Mouse (Mus musculus): ENCODE results near the gene Rab21.
"Not testable (repeated sequence)": the region's sequence is repeated elsewhere in the genome, so short reads cannot be mapped to it uniquely, and the experiment has no call there.

Gene Rab21

GRCm38 (mm10) chr10:115328514-115328913, 13.1 kb upstream of the Rab21 start:
- peak; percentile 19 for DNase-seq (ENCODE audit: low read depth, low spot score)

DNA sequence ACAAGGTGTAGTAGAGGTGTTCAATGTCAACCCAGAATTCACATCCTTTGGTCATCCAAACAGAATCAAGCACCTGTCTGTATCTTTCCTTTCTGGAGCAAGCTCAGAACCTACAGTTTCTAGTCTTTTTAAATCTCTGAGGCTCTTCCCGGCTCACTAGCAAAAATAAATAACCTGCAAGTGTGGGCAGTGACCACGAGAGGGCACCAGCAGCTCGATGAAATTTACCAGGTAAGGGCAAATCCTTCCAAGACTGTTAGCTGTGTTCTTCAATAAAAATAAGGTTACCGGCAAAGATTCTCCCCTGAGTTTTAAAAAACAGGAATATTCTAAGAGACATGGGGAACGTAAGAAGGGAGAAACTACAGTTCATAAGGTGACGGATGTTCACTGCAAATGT, 7.9 kb upstream of the Rab21 start:
- DNase-seq (ENCODE audit: low read depth, low spot score): peak; percentile 87

DNA sequence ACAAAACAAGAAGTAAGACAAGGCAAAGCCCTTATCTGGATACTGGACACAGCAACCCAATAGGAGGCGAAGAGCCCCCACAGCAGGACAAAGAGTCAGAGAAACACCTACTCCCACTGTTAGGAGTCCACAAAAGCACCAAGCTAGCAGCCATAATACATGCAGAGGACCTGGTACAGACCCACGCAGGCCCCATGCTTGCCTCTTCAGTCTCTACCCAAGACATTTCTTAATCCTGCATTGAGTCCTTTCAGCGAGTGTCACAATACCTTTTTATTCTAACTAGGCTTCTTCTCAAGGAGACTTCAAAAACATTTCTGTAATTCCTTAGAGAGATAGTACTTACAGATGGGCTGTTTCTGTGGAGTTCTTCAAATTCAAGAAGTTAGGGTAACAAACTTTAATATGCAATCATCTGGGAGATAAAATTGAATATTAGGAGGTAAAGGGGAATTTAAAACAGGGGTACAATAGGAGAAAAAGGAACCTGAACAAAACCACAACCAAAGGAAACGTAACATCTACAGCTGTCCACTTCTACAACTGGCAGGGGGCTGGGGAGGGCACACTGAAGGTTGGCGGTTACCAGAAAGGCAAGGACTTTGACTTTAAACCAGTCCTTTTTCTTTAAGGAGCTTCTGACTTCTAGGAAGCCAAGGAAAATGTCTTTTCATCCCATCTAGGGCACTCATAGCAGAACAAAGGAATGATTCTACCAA, 6.1 kb upstream of the Rab21 start:
- DNase-seq (ENCODE audit: low read depth, low spot score): no peak

DNA sequence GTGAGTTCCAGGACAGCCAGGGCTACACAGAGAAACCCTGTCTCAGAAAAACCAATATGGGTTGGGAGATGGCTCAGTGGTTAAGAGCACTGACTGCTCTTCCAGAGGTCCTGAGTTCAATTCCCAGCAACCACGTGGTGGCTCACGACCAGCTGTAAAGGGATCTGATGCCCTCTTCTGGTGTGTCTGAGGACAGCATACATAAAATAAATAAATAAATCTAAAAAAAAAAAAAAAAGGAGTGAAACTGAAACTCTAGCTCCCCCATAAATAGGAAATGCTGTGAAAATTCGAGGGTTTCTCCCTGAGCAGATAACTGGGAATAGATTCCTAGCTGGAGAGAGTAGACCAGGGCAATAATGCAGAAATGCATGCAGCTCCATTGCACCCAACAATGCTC, 3.0 kb upstream of the Rab21 start:
- DNase-seq (ENCODE audit: low read depth, low spot score): not testable (repeated sequence)

- DNase-seq (ENCODE audit: low read depth, low spot score): no peak
Measured at GRCm38 (mm10) chr10:115316313-115316712, 919 bp upstream of the Rab21 start.

- DNase-seq (ENCODE audit: low read depth, low spot score): peak; percentile 88
Measured at GRCm38 (mm10) chr10:115314582-115315452, 577 bp downstream of the Rab21 start.

DNA sequence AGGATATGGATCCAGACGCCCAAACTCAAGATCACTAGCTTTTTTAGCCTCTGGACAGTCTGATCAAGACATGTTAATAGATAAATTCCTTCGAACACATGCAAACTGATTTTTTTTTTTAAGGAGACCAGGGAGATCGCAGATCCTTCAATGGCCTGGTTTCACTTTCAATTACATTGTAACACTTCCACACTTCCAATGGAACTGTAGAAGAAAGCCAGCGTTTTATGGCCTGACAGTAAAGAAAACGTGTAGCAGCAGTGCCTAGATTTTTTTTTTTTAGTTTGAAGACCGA, 1.2 kb downstream of the Rab21 start:
- no peak for DNase-seq (ENCODE audit: low read depth, low spot score)

- DNase-seq (ENCODE audit: low read depth, low spot score): no peak
Measured at GRCm38 (mm10) chr10:115313641-115314286, 1.6 kb downstream of the Rab21 start.

DNA sequence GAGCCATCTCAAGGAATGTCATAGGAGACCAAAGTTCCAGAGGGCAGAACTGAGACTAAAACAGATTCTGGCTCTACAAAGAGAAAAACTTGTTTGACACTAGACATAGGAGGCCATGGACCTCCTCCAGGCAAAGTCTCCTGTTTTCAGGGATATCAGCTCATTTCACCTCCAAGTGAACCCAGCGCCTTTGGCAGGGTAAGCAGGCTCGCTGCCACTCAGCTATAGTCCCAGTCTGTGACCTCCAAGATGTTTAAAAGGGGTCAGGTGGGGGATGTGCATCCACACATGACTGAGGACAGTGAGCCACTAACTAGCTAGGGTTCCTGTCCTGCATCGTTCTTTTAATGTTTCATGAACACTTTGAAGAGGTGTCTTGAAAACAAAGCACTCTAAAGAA, 2.7 kb downstream of the Rab21 start:
- no peak for DNase-seq (ENCODE audit: low read depth, low spot score)

GRCm38 (mm10) chr10:115312194-115312593, 3.2 kb downstream of the Rab21 start:
- no peak for DNase-seq (ENCODE audit: low read depth, low spot score)

GRCm38 (mm10) chr10:115311263-115311965, 4.0 kb downstream of the Rab21 start:
- DNase-seq (ENCODE audit: low read depth, low spot score): no peak

- DNase-seq (ENCODE audit: low read depth, low spot score): no peak
Measured at GRCm38 (mm10) chr10:115309191-115309590, 6.2 kb downstream of the Rab21 start.

- no peak for DNase-seq (ENCODE audit: low read depth, low spot score)
Measured at GRCm38 (mm10) chr10:115307331-115307875, 8.0 kb downstream of the Rab21 start.

DNA sequence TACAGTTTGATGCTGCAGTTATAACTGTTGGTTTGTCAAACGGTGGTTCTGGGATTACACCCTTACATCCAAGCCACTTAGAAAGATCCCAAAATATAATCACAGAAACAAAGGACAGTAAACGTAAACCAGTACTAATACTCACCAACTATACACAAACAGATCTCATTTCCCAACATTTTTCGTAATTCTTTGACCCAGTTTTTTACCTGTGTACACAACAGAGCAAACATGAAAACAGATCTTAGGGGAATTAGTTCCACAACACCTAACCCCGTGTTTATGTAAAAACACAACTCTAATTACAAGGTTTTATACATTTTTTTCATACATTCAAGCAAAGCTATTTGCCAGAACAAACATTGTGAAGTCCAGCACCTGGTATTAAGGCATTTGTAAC, 16.7 kb downstream of the Rab21 start:
- no peak for DNase-seq (ENCODE audit: low read depth, low spot score)

GRCm38 (mm10) chr10:115297582-115297981, 17.8 kb downstream of the Rab21 start:
- no peak for DNase-seq (ENCODE audit: low read depth, low spot score)

GRCm38 (mm10) chr10:115296401-115296935, 18.9 kb downstream of the Rab21 start:
- no peak for DNase-seq (ENCODE audit: low read depth, low spot score)

- DNase-seq (ENCODE audit: low read depth, low spot score): no peak
Measured at GRCm38 (mm10) chr10:115295162-115295561, 20.2 kb downstream of the Rab21 start.

DNA sequence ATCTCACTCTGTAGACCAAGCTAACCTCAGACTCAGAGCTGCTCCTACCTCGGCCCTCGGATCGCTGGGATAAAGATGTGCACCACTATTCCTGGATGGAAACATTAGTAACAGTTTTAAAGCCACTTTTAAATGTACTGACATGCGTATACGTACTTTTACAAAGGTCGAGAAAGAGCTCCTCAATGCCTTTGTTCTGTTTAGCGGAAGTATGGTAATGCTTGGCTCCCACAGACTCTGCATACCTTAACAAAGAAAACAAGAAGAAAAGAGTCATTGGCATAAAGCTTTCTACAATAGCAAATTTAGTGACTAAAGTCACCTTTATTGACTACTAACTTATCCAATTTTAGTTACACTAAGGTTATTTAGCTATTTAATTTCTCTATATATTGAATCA, 20.7 kb downstream of the Rab21 start:
- DNase-seq (ENCODE audit: low read depth, low spot score): no peak

DNA sequence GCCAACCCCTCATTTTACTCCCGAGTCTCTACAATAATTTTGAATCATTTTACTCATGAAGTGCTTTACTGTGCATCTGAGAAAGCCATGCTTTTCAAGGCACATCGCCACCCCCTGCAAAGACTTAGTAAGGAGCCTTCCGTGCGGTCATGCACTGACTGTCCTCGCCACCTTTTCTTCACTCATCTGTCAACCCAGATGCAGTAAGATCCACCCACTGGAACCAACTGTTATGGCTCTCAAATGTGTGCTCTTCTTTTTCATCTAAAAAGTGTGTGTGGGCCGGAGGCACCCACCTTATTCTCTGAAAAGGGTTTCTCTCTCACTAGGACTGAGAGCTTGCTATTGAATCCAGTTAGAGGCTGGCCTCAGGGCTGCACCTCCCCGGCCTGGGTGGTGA, 21.4 kb downstream of the Rab21 start:
- DNase-seq (ENCODE audit: low read depth, low spot score): no peak

DNA sequence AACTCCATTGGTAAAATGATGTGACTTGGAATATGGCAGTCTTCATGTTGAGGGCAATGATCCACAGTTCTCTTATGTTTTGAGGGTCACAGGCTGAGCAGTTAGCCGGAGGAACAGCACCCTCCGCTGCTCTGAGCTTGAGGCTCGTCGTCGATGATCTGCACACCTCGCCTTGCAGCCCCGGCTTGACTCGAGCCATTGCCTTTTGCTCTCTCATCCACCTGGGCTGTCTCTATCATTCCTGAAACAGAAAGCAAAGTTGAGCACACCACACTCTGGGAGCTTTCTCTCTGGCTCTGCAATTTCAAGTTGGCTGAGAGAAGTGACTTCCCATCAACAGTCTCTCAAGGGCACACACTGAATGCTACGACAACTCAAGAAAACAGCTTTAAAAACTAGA, 24.7 kb downstream of the Rab21 start:
- DNase-seq (ENCODE audit: low read depth, low spot score): no peak

- DNase-seq (ENCODE audit: low read depth, low spot score): no peak
Measured at GRCm38 (mm10) chr10:115288856-115289255, 26.5 kb downstream of the Rab21 start.
